Mouse (Mus musculus) liver, adult 2 months (tissue): ENCODE measurements around the gene Teddm2.

Experiments used
- CTCF ChIP-seq: fragments of 200-500 bp; IDR thresholded peaks from 2 replicates; pipeline ENCODE4 v1.5.1; 2011; ENCODE audit warnings: low read depth, low read length, control low read depth
- POLR2A ChIP-seq: fragments of 200-500 bp; IDR thresholded peaks from 2 replicates; pipeline ENCODE4 v1.6.1; 2011; ENCODE audit warnings: low read length, control low read depth; ENCODE audit not compliant: insufficient read depth; ENCODE audit errors: extremely low read depth

DNA sequence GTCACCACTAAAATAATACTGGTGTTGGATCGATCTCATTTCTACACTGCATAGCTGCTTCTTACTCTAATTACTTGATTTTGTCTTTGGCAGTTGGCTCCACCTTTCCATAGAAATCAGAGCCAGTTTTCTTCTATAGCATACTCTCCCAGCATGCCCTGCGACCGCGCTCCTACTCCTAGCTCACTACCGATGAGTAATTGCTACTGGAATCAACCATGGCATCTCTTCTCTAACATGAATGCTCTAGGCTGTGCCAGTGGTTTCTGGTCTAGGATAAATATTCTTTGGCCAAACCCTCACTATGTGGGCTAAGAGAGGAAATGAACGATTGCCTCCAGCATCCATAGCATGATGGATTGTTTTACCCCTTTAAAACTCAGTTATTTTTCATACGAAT lies 53.6 kb downstream of the Teddm2 start:
- TF ChIP-seq POLR2A (no peak), CTCF (no peak)
